Mouse (Mus musculus) lung, adult 2 months (tissue): ENCODE results near the gene Ak3.

Experiments
- CTCF ChIP-seq: fragments of 200-500 bp; IDR thresholded peaks from 2 replicates; pipeline ENCODE4 v1.5.1; 2011; ENCODE audit warnings: mild to moderate bottlenecking, low read length, control low read depth; ENCODE audit not compliant: insufficient read depth
- POLR2A ChIP-seq: fragments of 200-500 bp; IDR thresholded peaks from 2 replicates; pipeline ENCODE4 v1.6.1; 2011; ENCODE audit warnings: low read depth, mild to moderate bottlenecking, control low read depth, low read length, borderline replicate concordance; ENCODE audit errors: extremely low read depth

- TF ChIP-seq CTCF (no peak), POLR2A (no peak)
Measured at GRCm38 (mm10) chr19:29039334-29039733, 8.4 kb downstream of the Ak3 start.
